Mouse (Mus musculus) G1E (cell line): ENCODE results near the gene Osr1. TPM values are rescaled to one million over a fixed set of nuclear protein-coding genes. Genes with fewer than 3 reads are reported as not detected.

Experiments
- ATAC-seq: 2 replicates; pipeline ENCODE4 v1.8.0; 2016; ENCODE audit warnings: mild to moderate bottlenecking; ENCODE audit not compliant: insufficient number of reproducible peaks, poor library complexity, low FRiP score, severe bottlenecking; ENCODE audit errors: extremely low read depth
- DNase-seq: peaks from one replicate; pipeline ENCODE4 v3.0.0; 2012; ENCODE audit warnings: low spot score
- H3K27me3 ChIP-seq: 2 replicates; pipeline ENCODE4 v1.6.1; 2012; ENCODE audit warnings: mild to moderate bottlenecking, low read length, inconsistent platforms; ENCODE audit not compliant: insufficient read depth
- H3K36me3 ChIP-seq: replicated peaks from 2 replicates; pipeline ENCODE3; 2012; ENCODE audit warnings: mild to moderate bottlenecking, inconsistent platforms
- H3K4me1 ChIP-seq: 2 replicates; pipeline ENCODE4 v1.6.1; 2012; ENCODE audit warnings: low read depth, low read length, inconsistent platforms, mixed read lengths; ENCODE audit not compliant: insufficient read depth
- H3K4me3 ChIP-seq: 2 replicates; pipeline ENCODE4 v1.5.1; 2012; ENCODE audit warnings: low read depth, mild to moderate bottlenecking, inconsistent platforms, low read length, moderate library complexity, mixed read lengths
- H3K9me3 ChIP-seq: replicated peaks from 2 replicates; pipeline ENCODE4 v1.6.1; 2012; ENCODE audit warnings: inconsistent platforms
- CTCF ChIP-seq: IDR thresholded peaks from 2 replicates; pipeline ENCODE4 v1.5.1; 2012; ENCODE audit warnings: low read depth, low read length, inconsistent platforms, mixed read lengths
- GATA1 ChIP-seq: IDR thresholded peaks from 2 replicates; pipeline ENCODE4 v1.6.1; 2012; ENCODE audit warnings: borderline replicate concordance, low read length, inconsistent platforms, mixed read lengths
- GATA2 ChIP-seq: IDR thresholded peaks from 2 replicates; pipeline ENCODE4 v1.6.1; 2012; ENCODE audit warnings: low read depth, low read length, inconsistent platforms, borderline replicate concordance
- POLR2AphosphoS5 ChIP-seq: IDR thresholded peaks from 2 replicates; pipeline ENCODE4 v1.6.1; 2012; ENCODE audit warnings: low read depth, low read length, inconsistent platforms; ENCODE audit not compliant: insufficient replicate concordance
- TAL1 ChIP-seq: conservative IDR thresholded peaks from 2 replicates; pipeline ENCODE4 v1.6.1; 2012; ENCODE audit warnings: low read depth, low read length, inconsistent platforms, mixed read lengths
- polyA plus RNA-seq: library from polyadenylated mRNA; stranded (reverse); fragments of >175 nt; gene quantifications from 2 replicates; pipeline ENCODE4 v1.2.3, GENCODE M21; 2012
- total RNA-seq, 2 experiments: library from RNA; stranded (forward) in 1 of 2; stranded (reverse) in 1 of 2; fragments of 200-1000 nt in 1 of 2; fragments of >200 nt in 1 of 2; fragmentation: Nextera tagmentation in 1 of 2; gene quantifications; 2 replicates each; pipeline ENCODE4 v1.2.3; 2014 to 2017

Osr1 gene
- total and polyA plus RNA-seq, 3 experiments: not detected

DNA sequence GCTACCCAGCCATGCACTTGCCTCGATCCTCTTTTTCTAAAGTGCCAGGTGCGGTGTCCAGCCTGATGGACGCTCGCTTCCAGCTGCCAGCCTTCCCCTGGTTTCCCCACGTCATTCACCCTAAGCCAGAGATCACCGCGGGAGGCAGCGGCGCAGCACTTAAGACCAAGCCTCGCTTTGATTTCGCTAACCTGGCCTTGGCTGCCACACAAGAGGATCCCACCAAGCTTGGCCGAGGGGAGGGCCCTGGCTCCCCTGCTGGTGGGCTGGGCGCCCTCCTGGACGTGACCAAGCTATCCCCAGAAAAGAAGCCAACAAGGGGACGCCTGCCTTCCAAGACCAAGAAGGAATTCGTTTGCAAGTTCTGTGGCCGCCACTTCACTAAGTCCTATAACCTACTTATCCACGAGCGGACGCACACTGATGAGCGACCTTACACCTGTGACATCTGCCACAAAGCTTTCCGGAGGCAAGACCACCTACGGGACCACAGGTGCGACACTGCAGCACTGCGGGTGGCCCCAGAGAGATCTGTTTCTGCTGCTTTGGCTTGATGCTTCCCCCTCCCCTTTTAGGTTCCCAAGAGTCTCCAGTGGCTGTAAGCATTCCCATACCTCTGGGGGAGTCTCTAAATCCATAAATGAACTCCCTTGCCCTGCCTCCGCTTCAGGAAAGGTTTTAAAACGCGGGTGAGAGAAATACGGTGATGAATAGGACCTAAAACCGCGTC lies 9.6 kb downstream of the Osr1 start:
- no peaks in the 10 kb centered on the region for H3K4me1 ChIP-seq
- no peaks in the 10 kb centered on the region for H3K36me3 ChIP-seq
- no peak for TF ChIP-seq TAL1
- TF ChIP-seq GATA2: no peak
- peaks cover 10% of the 10 kb centered on the region; the same call in 1 of the 2 replicates for H3K27me3 ChIP-seq
- peaks cover 11% of the 10 kb centered on the region for H3K9me3 ChIP-seq
- DNase-seq (no peak), ATAC-seq (no peak)
- no peak overlapping the region for H3K4me3 ChIP-seq

DNA sequence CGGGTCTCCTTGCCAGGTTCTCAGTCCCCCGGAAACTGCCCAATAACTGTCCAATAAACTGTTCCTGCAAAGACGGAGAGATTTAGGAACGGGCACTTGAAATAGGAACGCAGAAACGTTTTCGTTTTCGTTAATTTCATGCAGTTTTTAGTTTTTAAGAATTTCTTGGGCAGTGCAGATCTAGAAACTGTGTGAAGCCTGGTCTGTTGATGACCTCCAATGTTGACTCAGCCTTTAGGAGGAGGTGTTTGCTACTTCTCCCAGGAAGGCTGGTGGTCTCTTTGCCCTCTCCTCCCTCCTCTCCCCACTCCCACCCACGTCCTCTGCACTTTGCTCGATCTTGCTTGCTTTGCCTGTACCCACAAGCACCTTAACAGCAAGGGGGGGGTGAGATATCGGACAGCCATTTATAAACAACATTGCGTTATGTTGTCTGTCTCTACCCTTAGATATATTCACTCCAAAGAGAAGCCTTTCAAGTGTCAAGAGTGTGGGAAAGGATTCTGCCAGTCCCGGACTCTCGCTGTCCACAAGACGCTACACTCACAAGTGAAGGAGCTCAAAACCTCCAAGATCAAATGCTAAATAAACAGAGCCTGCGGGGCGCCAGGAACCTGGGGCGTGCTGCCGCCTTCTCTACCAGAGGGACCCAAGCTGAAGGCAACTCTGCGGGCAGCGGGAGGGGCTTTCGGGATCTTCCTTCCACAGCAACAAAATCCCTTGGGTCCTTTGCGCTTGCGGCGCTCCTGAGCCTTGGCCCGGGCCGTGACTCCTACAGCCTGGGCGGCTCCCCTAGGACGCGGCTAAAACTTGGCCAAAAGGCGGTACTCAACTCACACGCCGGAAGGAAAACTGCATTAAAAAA lies 10.4 kb downstream of the Osr1 start:
- TF ChIP-seq POLR2AphosphoS5 (no peak), TAL1 (no peak), CTCF (no peak), GATA2 (no peak), GATA1 (no peak)
- ATAC-seq (no peak), DNase-seq (no peak)
- Histone ChIP-seq H3K9me3 (peaks cover 15% of the 10 kb centered on the region), H3K4me1 (no peaks in the 10 kb centered on the region), H3K36me3 (no peaks in the 10 kb centered on the region), H3K27me3 (peaks cover 9% of the 10 kb centered on the region; the same call in 1 of the 2 replicates), H3K4me3 (no peak overlapping the region)

DNA sequence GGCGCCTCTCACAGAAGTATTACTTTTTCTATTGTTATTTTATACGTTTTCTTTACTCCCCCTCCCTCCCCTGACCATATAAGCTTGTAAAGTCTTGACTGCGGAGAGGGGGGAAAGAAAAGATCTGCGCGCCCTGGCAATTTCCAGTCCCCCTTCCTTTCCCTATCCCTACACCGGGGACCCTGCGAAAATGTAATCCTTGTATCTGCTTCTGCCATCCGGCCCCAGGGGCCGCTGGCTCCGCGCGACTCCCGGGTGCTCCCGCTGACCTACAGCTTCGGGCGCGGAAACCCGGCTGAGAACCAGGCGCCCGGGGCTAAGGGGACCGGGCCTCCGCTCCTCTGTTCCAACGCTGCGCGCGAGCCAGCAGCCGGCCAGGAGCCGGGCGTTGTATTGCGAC lies 11.1 kb downstream of the Osr1 start:
- DNase-seq (no peak), ATAC-seq (no peak)
- H3K4me1 ChIP-seq: no peaks in the 10 kb centered on the region
- TF ChIP-seq POLR2AphosphoS5 (no peak), CTCF (no peak), GATA1 (no peak), GATA2 (no peak), TAL1 (no peak)
- no peaks in the 10 kb centered on the region for H3K36me3 ChIP-seq
- H3K4me3 ChIP-seq: no peak overlapping the region
- H3K9me3 ChIP-seq: peaks cover 15% of the 10 kb centered on the region
- peaks cover 9% of the 10 kb centered on the region; the same call in 1 of the 2 replicates for H3K27me3 ChIP-seq

DNA sequence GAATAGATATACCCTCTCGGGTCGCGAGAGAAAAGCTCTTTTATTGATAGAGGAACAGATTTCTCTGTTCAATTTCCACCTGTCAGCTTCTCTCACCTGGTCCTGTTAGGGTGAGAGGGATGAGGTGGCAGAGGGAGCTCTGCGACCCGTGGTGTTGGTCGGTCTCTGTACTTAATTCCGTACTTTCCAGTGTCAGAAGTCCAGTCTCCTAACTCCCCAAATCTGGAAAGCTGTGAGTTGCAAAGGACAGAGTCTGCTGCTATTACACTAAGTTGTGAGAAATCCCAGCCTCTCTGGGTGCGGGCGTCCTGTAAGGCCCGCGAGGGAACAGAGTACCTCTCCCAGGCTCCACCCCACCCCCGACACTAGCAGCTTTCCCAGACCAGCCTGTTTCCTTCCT lies 11.6 kb downstream of the Osr1 start:
- no peak for TF ChIP-seq GATA1
- Histone ChIP-seq H3K9me3 (peaks cover 14% of the 10 kb centered on the region), H3K36me3 (no peaks in the 10 kb centered on the region), H3K4me3 (no peak overlapping the region), H3K27me3 (peaks cover 9% of the 10 kb centered on the region; the same call in 1 of the 2 replicates), H3K4me1 (no peaks in the 10 kb centered on the region)
- DNase-seq (no peak), ATAC-seq (no peak)

DNA sequence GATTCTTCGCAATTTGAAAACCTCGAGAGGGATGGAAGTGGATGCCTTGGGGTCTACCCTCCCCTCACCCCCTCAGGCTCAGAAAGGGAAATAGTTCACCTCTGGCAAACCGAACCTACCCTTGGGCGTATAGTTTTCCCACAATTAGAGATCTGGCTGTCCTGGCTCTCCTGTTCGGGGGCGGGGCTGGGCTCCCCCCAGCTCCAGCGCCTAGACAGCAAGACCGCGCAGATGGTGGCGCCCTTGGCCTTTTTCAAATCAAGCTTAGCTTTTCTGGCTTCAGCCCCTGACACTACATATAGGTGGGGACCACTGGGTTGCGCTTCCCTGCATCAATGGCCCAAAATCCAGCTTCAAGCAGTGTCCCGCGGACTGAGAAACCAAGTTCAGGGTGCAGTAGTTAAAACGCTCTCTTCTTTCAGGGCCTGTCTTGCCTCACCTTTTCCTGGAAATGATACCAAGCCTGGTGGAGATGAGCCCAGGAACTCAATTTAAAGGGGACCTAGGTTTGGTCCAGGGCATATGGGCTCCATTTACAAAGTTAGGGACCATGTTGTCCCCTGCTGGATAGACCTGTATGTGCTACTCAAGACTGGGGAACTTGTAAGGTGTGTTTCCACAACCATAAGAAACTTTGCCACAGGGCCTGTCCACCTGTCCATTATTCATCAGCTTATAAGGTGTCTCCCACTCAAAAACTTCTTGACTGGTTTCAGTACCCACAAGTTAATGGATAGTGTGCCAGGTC lies 12.5 kb downstream of the Osr1 start:
- TF ChIP-seq GATA2: no peak
- no peak for TF ChIP-seq POLR2AphosphoS5
- TF ChIP-seq GATA1: no peak
- no peak for TF ChIP-seq CTCF
- no peak for TF ChIP-seq TAL1
- no peaks in the 10 kb centered on the region for H3K4me1 ChIP-seq
- no peak for ATAC-seq

DNA sequence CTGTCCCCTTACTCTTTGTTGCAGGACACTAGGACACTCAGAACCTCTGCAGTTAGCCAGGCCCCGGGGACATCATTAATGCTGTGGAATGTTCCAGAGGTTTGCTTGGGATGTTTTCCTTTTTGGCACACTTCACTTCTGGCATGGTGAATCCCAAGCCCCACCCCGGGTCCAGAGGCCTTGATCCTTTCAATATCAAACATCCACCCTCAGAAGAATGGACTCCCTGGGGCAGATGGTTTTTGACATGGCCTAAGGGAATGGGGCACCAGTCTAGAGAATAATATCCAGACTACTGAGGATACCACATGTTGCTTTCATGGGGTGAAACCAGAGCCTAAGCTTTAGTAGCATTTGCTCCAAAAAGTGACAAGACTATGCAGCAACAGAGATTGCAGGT lies 13.5 kb downstream of the Osr1 start:
- Histone ChIP-seq H3K27me3 (peaks cover 9% of the 10 kb centered on the region; the same call in 1 of the 2 replicates), H3K9me3 (peaks cover 14% of the 10 kb centered on the region), H3K4me3 (no peak overlapping the region), H3K36me3 (no peaks in the 10 kb centered on the region), H3K4me1 (no peaks in the 10 kb centered on the region)
- no peak for DNase-seq
- no peak for ATAC-seq
- no peak for TF ChIP-seq GATA1
- TF ChIP-seq POLR2AphosphoS5: no peak
- TF ChIP-seq GATA2: no peak

More for the DNA sequence above, 12.5 kb downstream of the Osr1 start:
- DNase-seq: no peak
- Histone ChIP-seq H3K9me3 (peaks cover 14% of the 10 kb centered on the region), H3K27me3 (peaks cover 9% of the 10 kb centered on the region; the same call in 1 of the 2 replicates), H3K4me3 (no peak overlapping the region), H3K36me3 (no peaks in the 10 kb centered on the region)
